Mouse (Mus musculus) ES-CJ7 (cell line): ENCODE results near the gene Scd2.
"Not testable (repeated sequence)": the region's sequence is repeated elsewhere in the genome, so short reads cannot be mapped to it uniquely, and the experiment has no call there.

Experiments
- DNase-seq: peaks from one replicate; pipeline ENCODE4 v3.0.0; 2011; ENCODE audit warnings: low read depth, low spot score

The Scd2 gene

GRCm38 (mm10) chr19:44311306-44312006, 18.0 kb downstream of the Scd2 start:
- no peak for DNase-seq

- no peak for DNase-seq
Observed at GRCm38 (mm10) chr19:44312007-44312360, 18.5 kb downstream of the Scd2 start.

- DNase-seq = no peak
Observed at GRCm38 (mm10) chr19:44313066-44313465, 19.6 kb downstream of the Scd2 start.

GRCm38 (mm10) chr19:44314327-44314759, 20.9 kb downstream of the Scd2 start:
- DNase-seq = peak; percentile 90

GRCm38 (mm10) chr19:44314871-44315414, 21.5 kb downstream of the Scd2 start:
- peak; percentile 54 for DNase-seq

GRCm38 (mm10) chr19:44316752-44317315, 23.4 kb downstream of the Scd2 start:
- peak; percentile 56 for DNase-seq

- peak; percentile 58 for DNase-seq
Observed at GRCm38 (mm10) chr19:44317391-44317790, 23.9 kb downstream of the Scd2 start.

GRCm38 (mm10) chr19:44318545-44318944, 25.1 kb downstream of the Scd2 start:
- DNase-seq = peak; percentile 61

GRCm38 (mm10) chr19:44320316-44320715, 26.8 kb downstream of the Scd2 start:
- no peak for DNase-seq

- DNase-seq = no peak
Observed at GRCm38 (mm10) chr19:44321201-44321600, 27.7 kb downstream of the Scd2 start.

GRCm38 (mm10) chr19:44321631-44322030, 28.2 kb downstream of the Scd2 start:
- peak; percentile 36 for DNase-seq

GRCm38 (mm10) chr19:44329566-44329965, 36.1 kb downstream of the Scd2 start:
- no peak for DNase-seq

- not testable (repeated sequence) for DNase-seq
Observed at GRCm38 (mm10) chr19:44331128-44331527, 37.7 kb downstream of the Scd2 start.

GRCm38 (mm10) chr19:44331911-44332310, 38.4 kb downstream of the Scd2 start:
- no peak for DNase-seq

GRCm38 (mm10) chr19:44332326-44332725, 38.9 kb downstream of the Scd2 start:
- no peak for DNase-seq

- DNase-seq = no peak
Observed at GRCm38 (mm10) chr19:44332833-44333623, 39.6 kb downstream of the Scd2 start, which contains the start of gene Scd4. TSS of gene Scd4 (plus strand) at chr19:44333092.

- no peak for DNase-seq
Observed at GRCm38 (mm10) chr19:44333991-44334390, 40.5 kb downstream of the Scd2 start.

- DNase-seq = no peak
Observed at GRCm38 (mm10) chr19:44335876-44336662, 42.6 kb downstream of the Scd2 start.

- no peak for DNase-seq
Observed at GRCm38 (mm10) chr19:44349689-44350088, 56.2 kb downstream of the Scd2 start.

GRCm38 (mm10) chr19:44351756-44352155, 58.3 kb downstream of the Scd2 start:
- DNase-seq = no peak
